Mouse (Mus musculus) hindbrain, embryonic 16.5 days (tissue): ENCODE data around the gene Ephx4. TPM values are rescaled to one million over a fixed set of nuclear protein-coding genes. Genes with fewer than 3 reads are reported as not detected.
A peak's percentile ranks its signal among the peaks of the same experiment; 100 is the strongest.
"Not testable (repeated sequence)": the region's sequence is repeated elsewhere in the genome, so short reads cannot be mapped to it uniquely, and the experiment has no call there.

ENCODE experiments used
- ATAC-seq: fragments of 200-750 bp; cut with Nextera tagmentation; 2 replicates; pipeline ENCODE4 v1.8.0; 2017; ENCODE audit warnings: moderate TSS enrichment, moderate library complexity
- H3K27ac ChIP-seq: fragments of 300-500 bp; sonication (generic); 2 replicates; pipeline ENCODE4 v1.5.1; 2014; ENCODE audit warnings: low read depth, mild to moderate bottlenecking, control low read depth, low read length, moderate library complexity
- H3K27me3 ChIP-seq: fragments of 300-500 bp; sonication (generic); replicated peaks from 2 replicates; pipeline ENCODE4 v1.6.1; 2014; ENCODE audit warnings: low read length; ENCODE audit not compliant: control insufficient read depth, insufficient read depth
- H3K36me3 ChIP-seq: fragments of 300-500 bp; sonication (generic); 2 replicates; pipeline ENCODE4 v1.6.1; 2014; ENCODE audit warnings: mild to moderate bottlenecking, low read length, moderate library complexity, mixed read lengths; ENCODE audit not compliant: control insufficient read depth, insufficient read depth
- H3K4me1 ChIP-seq: fragments of 300-500 bp; sonication (generic); 2 replicates; pipeline ENCODE4 v1.6.1; 2014; ENCODE audit warnings: low read depth, low read length; ENCODE audit not compliant: control insufficient read depth, insufficient read depth
- H3K4me2 ChIP-seq: fragments of 300-500 bp; sonication (generic); 2 replicates; pipeline ENCODE4 v1.6.1; 2014; ENCODE audit warnings: mild to moderate bottlenecking, low read length, control low read depth, moderate library complexity
- H3K4me3 ChIP-seq: fragments of 300-500 bp; sonication (generic); 2 replicates; pipeline ENCODE4 v1.5.1; 2014; ENCODE audit warnings: mild to moderate bottlenecking, low read length, control low read depth, moderate library complexity
- H3K9ac ChIP-seq: fragments of 300-500 bp; sonication (generic); 2 replicates; pipeline ENCODE4 v1.6.1; 2014; ENCODE audit warnings: low read depth, mild to moderate bottlenecking, control low read depth, low read length, moderate library complexity
- H3K9me3 ChIP-seq: fragments of 300-500 bp; sonication (generic); 2 replicates; pipeline ENCODE4 v1.6.1; 2014; ENCODE audit warnings: mild to moderate bottlenecking, low read length, moderate library complexity; ENCODE audit not compliant: control insufficient read depth
- WGBS: fragments of 180-500 bp; shearing (Covaris S2); extraction: QIAGEN DNeasy Blood & Tissue Kit; methylation state at CpG from one replicate; pipeline ENCODE4 v1.1.7; 2014; 5-methylcytosine and 5-hydroxymethylcytosine counted together
- polyA plus RNA-seq: library from polyadenylated mRNA; unstranded; fragments of >200 nt; fragmentation: Nextera tagmentation; extraction: Ambion mirVana; gene quantifications from 2 replicates; pipeline ENCODE4 v1.2.1, GENCODE M21; 2015

The Ephx4 gene
- polyA plus RNA-seq, 1 experiment from 2014 or later, result 3.1 TPM

GRCm38 (mm10) chr5:107386448-107386847 lies 16.1 kb upstream of the Ephx4 start:
- H3K4me1 ChIP-seq, H3K36me3 ChIP-seq, ATAC-seq, H3K27ac ChIP-seq, H3K4me3 ChIP-seq, H3K27me3 ChIP-seq, H3K4me2 ChIP-seq, H3K9me3 ChIP-seq, H3K9ac ChIP-seq: not testable (repeated sequence)

- H3K4me1 ChIP-seq, result no peaks in the 10 kb centered on the region
Measured at GRCm38 (mm10) chr5:107387788-107388187, 14.7 kb upstream of the Ephx4 start.

GRCm38 (mm10) chr5:107389373-107389772 lies 13.2 kb upstream of the Ephx4 start:
- Histone ChIP-seq H3K36me3 (no peaks in the 10 kb centered on the region), H3K4me2 (no peak overlapping the region), H3K9me3 (no peaks in the 10 kb centered on the region), H3K27me3 (no peaks in the 10 kb centered on the region), H3K4me3 (no peak overlapping the region), H3K4me1 (no peaks in the 10 kb centered on the region), H3K27ac (no peak overlapping the region), H3K9ac (no peak overlapping the region)
- no peak for ATAC-seq
- WGBS, result 92% methylated on average over 2 of the region's 2 CpGs

More at GRCm38 (mm10) chr5:107387788-107388187, 14.7 kb upstream of the Ephx4 start:
- no peaks in the 10 kb centered on the region for H3K9me3 ChIP-seq
- 85% methylated on average over 1 of the region's 1 CpGs for WGBS
- no peak overlapping the region for H3K4me3 ChIP-seq
- no peak overlapping the region for H3K9ac ChIP-seq
- no peak overlapping the region for H3K4me2 ChIP-seq
- H3K27me3 ChIP-seq, result no peaks in the 10 kb centered on the region
- ATAC-seq, result no peak
- H3K27ac ChIP-seq, result no peak overlapping the region
- H3K36me3 ChIP-seq, result 0 out of 2 replicates have a peak, but pooled peaks cover 2% of the 10 kb centered on the region

GRCm38 (mm10) chr5:107394437-107394836 lies 8.1 kb upstream of the Ephx4 start:
- Histone ChIP-seq H3K4me3 (no peak overlapping the region), H3K36me3 (no peaks in the 10 kb centered on the region), H3K9ac (no peak overlapping the region), H3K4me1 (no peaks in the 10 kb centered on the region), H3K4me2 (no peak overlapping the region), H3K27me3 (no peaks in the 10 kb centered on the region), H3K9me3 (no peaks in the 10 kb centered on the region), H3K27ac (no peak overlapping the region)
- WGBS, result 64% methylated on average over 2 of the region's 2 CpGs
- ATAC-seq, result no peak

- Histone ChIP-seq H3K9me3 (no peaks in the 10 kb centered on the region), H3K4me1 (no peaks in the 10 kb centered on the region; the same call in 1 of the 2 replicates), H3K27me3 (no peaks in the 10 kb centered on the region), H3K27ac (no peak overlapping the region), H3K36me3 (no peaks in the 10 kb centered on the region), H3K4me2 (peak overlapping the region; percentile 94), H3K9ac (peak overlapping the region; percentile 58), H3K4me3 (peak overlapping the region; percentile 47)
- under 1% methylated on average over 75 of the region's 80 CpGs for WGBS
- ATAC-seq, result peak; percentile 84
Measured at GRCm38 (mm10) chr5:107403011-107403946, 743 bp downstream of the Ephx4 start.

GRCm38 (mm10) chr5:107403947-107404684 lies 1.6 kb downstream of the Ephx4 start:
- Histone ChIP-seq H3K9me3 (no peaks in the 10 kb centered on the region), H3K9ac (peak overlapping the region; percentile 58), H3K27me3 (no peaks in the 10 kb centered on the region), H3K36me3 (no peaks in the 10 kb centered on the region), H3K4me3 (peak overlapping the region; percentile 47), H3K4me1 (no peaks in the 10 kb centered on the region; the same call in 1 of the 2 replicates), H3K27ac (no peak overlapping the region), H3K4me2 (peak overlapping the region; percentile 94)
- WGBS, result 26% methylated on average over 12 of the region's 12 CpGs
- ATAC-seq, result no peak

- Histone ChIP-seq H3K4me2 (no peak overlapping the region), H3K27ac (no peak overlapping the region), H3K4me1 (no peaks in the 10 kb centered on the region; the same call in 1 of the 2 replicates), H3K9ac (no peak overlapping the region), H3K4me3 (no peak overlapping the region), H3K27me3 (no peaks in the 10 kb centered on the region), H3K36me3 (no peaks in the 10 kb centered on the region), H3K9me3 (no peaks in the 10 kb centered on the region)
- 83% methylated on average over 4 of the region's 4 CpGs for whole genome bisulfite sequencing
- ATAC-seq, result no peak
Measured at GRCm38 (mm10) chr5:107405361-107405760, 2.8 kb downstream of the Ephx4 start.

- Histone ChIP-seq H3K4me3 (no peak overlapping the region), H3K27me3 (no peaks in the 10 kb centered on the region), H3K27ac (no peak overlapping the region), H3K9me3 (no peaks in the 10 kb centered on the region), H3K4me2 (no peak overlapping the region), H3K36me3 (no peaks in the 10 kb centered on the region), H3K4me1 (no peaks in the 10 kb centered on the region), H3K9ac (no peak overlapping the region)
- WGBS, result 75% methylated on average over 1 of the region's 1 CpGs
- no peak for ATAC-seq
Measured at GRCm38 (mm10) chr5:107410305-107410704, 7.8 kb downstream of the Ephx4 start.

GRCm38 (mm10) chr5:107411326-107411725 lies 8.8 kb downstream of the Ephx4 start:
- Histone ChIP-seq H3K27me3 (no peaks in the 10 kb centered on the region), H3K9me3 (no peaks in the 10 kb centered on the region)
- 60% methylated on average over 4 of the region's 4 CpGs for WGBS

More at GRCm38 (mm10) chr5:107411326-107411725, 8.8 kb downstream of the Ephx4 start:
- Histone ChIP-seq H3K36me3 (no peaks in the 10 kb centered on the region), H3K9ac (no peak overlapping the region), H3K4me3 (no peak overlapping the region), H3K27ac (no peak overlapping the region), H3K4me2 (no peak overlapping the region), H3K4me1 (no peaks in the 10 kb centered on the region)
- no peak for ATAC-seq
